Mouse (Mus musculus) leukemia stem cell, adult 10-12 weeks (primary cell): ENCODE data around the gene Gatad2a. TPM values are rescaled to one million over a fixed set of nuclear protein-coding genes. Genes with fewer than 3 reads are reported as not detected.

ENCODE experiments used
- polyA plus RNA-seq: library from polyadenylated mRNA; stranded (reverse); fragments of >175 nt; gene quantifications from 2 replicates; pipeline ENCODE4 v1.2.3, GENCODE M21; 2012; ENCODE audit warnings: low replicate concordance

Gene Gatad2a
- polyA plus RNA-seq: 38.6 and 137 TPM in 2 replicates

DNA sequence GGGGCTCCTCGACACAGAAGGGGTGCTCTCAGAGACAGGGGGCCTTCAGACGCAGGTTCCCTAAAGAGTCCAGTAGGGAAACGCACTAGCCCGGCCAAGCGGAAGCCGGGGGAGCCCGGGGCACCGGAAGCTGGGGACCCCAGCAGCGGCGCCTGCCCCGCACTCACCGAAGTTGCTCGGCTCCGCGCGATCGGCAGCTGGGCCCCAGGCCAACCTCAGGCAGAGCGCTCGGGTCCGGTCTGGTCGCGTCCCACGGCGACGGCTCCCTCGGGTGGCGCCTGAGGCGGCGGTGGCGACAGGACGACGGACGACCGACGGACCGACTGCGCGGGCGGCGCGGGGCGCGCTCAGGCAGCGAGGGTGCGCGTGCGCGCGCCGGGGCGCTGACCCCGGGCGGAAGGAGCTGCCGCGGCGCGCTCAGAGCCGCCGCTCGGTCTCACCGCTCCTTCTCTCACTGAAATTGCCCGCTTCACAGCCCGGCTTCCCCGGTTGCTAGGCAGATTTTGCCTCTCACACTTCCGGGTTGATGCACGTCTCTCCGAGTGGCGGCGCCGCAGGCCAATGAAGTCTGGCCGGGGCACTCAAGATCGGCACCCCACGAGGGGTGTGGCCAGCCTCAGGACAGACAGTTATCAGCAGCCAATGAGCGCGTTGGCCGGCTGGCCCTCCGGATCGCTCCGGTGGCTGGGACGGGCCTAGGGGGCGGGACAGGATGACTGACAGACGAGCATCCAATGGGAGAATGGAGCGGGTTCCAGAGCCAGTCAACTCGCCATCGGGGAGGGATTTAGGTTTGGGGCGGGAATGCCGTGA, at the start of gene Gatad2a:
Gene Gatad2a (minus strand): TSS at position 609 of the 813 bp plus-strand sequence.

DNA sequence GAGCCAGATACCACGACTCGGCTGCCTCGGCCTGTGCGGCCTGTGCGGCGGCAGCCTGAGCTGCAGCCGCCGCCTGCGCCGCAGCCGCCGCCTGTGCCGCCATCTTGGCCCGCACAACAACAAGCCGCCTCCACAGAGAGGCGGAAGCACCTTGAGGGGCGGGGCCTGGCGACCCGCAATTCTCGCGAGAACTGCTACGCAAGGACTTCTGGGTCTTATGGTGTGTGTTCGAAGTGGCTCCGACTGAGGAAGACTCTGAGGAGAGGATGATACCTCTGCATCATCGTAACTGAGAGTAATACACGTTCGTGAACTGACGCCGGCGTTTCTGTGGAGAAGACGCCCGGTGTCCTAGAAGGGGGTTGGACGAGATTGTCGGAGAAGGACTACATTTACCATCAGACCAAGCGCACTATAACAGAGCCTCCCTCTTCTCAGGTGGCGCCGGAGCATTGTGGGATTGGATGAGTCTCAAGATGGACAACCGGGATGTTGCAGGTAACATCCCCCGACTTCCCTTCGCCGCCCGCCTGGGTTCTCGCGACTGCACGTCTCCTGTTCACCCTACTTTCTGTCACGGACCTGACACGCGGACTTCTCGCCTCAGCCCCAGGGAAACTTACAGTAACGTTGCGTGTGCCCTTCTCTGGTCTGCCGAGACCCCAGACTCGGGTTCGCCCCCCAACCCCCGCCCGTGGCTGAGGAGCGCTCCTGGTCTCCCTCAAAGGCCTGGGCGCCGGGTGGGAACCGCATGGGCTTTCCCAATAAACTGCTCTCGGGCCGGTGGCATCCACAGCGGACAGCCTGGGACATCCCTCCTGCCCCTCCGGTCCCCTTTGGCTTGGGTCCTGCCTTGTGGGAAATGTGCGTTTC, 46.6 kb upstream of the Gatad2a start, which contains the start of the genes Mau2 and Sugp1:
Gene Mau2 (minus strand): TSS at position 152 of the 873 bp plus-strand sequence.
Gene Sugp1 (plus strand): TSS at position 231 of the 873 bp plus-strand sequence.

DNA sequence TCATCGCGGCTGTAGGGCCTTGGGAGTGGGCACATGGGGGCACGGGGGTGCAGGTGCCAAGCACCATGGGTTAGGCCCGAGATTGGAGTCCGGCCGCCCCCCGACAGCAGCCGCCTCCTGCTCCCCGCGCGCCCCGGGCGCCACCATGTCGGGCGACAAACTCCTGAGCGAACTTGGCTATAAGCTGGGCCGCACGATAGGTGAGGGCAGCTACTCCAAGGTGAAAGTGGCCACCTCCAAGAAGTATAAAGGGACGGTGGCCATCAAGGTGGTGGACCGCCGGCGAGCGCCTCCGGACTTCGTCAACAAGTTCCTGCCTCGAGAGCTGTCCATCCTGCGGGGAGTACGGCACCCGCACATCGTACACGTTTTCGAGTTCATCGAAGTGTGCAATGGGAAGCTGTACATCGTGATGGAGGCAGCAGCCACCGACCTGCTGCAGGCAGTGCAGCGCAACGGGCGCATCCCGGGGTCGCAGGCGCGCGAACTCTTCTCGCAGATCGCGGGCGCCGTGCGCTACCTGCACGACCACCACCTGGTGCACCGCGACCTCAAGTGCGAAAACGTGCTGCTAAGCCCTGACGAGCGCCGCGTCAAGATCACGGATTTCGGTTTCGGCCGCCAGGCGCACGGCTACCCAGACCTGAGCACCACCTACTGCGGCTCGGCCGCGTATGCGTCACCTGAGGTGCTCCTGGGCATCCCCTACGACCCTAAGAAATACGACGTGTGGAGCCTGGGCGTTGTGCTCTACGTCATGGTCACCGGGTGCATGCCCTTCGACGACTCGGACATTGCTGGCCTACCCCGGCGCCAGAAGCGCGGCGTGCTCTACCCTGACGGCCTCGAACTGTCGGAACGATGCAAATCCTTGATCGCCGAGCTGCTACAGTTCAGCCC, 93.8 kb downstream of the Gatad2a start, which contains the start of the genes Tssk6, Ndufa13 and Yjefn3:
Gene Tssk6 (plus strand): TSS at position 22 of the 900 bp plus-strand sequence.
Gene Ndufa13 (minus strand): TSS at position 396 of the 900 bp plus-strand sequence.
Gene Yjefn3 (minus strand): TSS at position 550 of the 900 bp plus-strand sequence.

DNA sequence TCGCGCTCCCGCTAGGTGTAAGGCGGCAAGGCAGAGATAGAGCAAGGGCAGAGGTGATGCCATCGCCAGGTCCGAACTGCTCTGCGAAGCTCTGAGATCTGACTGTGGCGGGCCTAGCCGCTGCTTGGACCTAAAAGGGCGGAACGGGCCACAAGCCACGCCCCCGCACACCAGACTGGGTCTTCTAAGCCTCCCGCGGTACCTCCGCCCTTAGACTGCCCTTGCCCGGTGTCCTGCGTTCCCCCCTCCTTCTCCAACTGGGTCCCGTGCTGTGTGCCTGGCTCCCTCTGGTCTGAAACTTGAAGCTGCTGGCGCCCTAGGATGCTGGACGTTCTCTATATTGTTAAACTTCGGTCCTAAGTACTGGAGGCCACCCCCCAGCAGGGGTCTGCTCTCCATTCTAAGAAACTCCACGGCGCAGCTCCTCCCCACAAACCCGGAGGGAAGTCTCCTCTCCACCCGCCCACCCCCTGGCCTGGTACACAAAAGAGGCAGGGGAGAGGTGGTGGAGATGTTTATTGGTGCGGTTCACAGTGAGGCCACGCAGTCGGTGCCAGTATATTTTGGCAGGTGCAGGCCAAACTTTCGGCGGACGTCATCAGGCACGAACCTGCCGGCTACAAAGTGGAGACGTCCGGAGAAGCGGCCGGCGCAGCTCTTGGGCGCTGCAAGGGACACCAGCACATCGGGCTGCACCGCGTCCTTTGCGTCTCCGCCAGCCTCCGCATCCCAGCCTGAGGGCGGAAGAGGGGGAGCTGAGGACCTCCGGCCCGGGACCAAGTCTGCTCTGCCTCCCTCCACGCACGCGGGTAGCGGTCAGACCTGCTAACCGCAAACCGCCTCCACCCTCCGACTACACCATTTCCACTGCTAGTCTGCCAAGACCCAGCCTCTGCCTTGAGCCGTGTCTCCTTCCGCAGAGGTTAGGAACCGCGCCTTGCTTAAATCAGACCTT, 108.6 kb downstream of the Gatad2a start, which contains the start of gene Cilp2:
Gene Cilp2 (minus strand): TSS at position 399 of the 955 bp plus-strand sequence.

Other genes with a start within 250 kb of the Gatad2a start
- 0.51 and 0.63 TPM in 2 replicates for gene Zfp963, start 246.4 kb downstream of the Gatad2a start, polyA plus RNA-seq
- gene Gm20422, start 221.5 kb downstream of the Gatad2a start, polyA plus RNA-seq: not detected in 2 replicates
- gene Atp13a1, start 205.2 kb downstream of the Gatad2a start, polyA plus RNA-seq: 59.4 and 80.6 TPM in 2 replicates
- 0.55 and 3.2 TPM in 2 replicates for gene Zfp866, start 205.2 kb downstream of the Gatad2a start, polyA plus RNA-seq
- gene Gmip, start 187.7 kb downstream of the Gatad2a start, polyA plus RNA-seq: 27.8 and 54.2 TPM in 2 replicates
- 0.12 and 0.23 TPM in 2 replicates for gene Lpar2, start 174.0 kb downstream of the Gatad2a start, polyA plus RNA-seq
- gene Pbx4, start 163.9 kb downstream of the Gatad2a start, polyA plus RNA-seq: 4.8 and 10.7 TPM in 2 replicates
- 0.13 and 0.27 TPM in 2 replicates for gene Cilp2, start 108.7 kb downstream of the Gatad2a start, polyA plus RNA-seq
- gene Tssk6, start 94.2 kb downstream of the Gatad2a start, polyA plus RNA-seq: 2.6 and 3.2 TPM in 2 replicates
- 57.7 and 73.4 TPM in 2 replicates for gene Ndufa13, start 93.8 kb downstream of the Gatad2a start, polyA plus RNA-seq
- 0.77 and 2.5 TPM in 2 replicates for gene Yjefn3, start 93.7 kb downstream of the Gatad2a start, polyA plus RNA-seq
- gene Mau2, start 46.4 kb upstream of the Gatad2a start, polyA plus RNA-seq: 51.9 and 82.1 TPM in 2 replicates
- 46.3 and 66.4 TPM in 2 replicates for gene Sugp1, start 46.4 kb upstream of the Gatad2a start, polyA plus RNA-seq
- gene Tm6sf2, start 76.5 kb upstream of the Gatad2a start, polyA plus RNA-seq: 1.1 TPM in 1 of 2 replicates, not detected in the other
- gene Hapln4, start 87.1 kb upstream of the Gatad2a start, polyA plus RNA-seq: not detected in 2 replicates
- 0.05 TPM in 1 of 2 replicates, not detected in the other for gene Ncan, start 124.5 kb upstream of the Gatad2a start, polyA plus RNA-seq
- gene Nr2c2ap, start 134.9 kb upstream of the Gatad2a start, polyA plus RNA-seq: 5.1 and 9.4 TPM in 2 replicates
- gene Rfxank, start 142.8 kb upstream of the Gatad2a start, polyA plus RNA-seq: 2.9 and 6.6 TPM in 2 replicates
- 6.5 and 41.8 TPM in 2 replicates for gene Borcs8, start 143.1 kb upstream of the Gatad2a start, polyA plus RNA-seq
- 8.9 and 50.7 TPM in 2 replicates for gene Mef2b, start 143.3 kb upstream of the Gatad2a start, polyA plus RNA-seq
- gene Tmem161a, start 176.0 kb upstream of the Gatad2a start, polyA plus RNA-seq: 191 and 288 TPM in 2 replicates
- gene Slc25a42, start 215.9 kb upstream of the Gatad2a start, polyA plus RNA-seq: 14.2 and 31.4 TPM in 2 replicates
- 22.8 and 39.3 TPM in 2 replicates for gene Sugp2, start 237.8 kb upstream of the Gatad2a start, polyA plus RNA-seq
- gene Armc6, start 238.1 kb upstream of the Gatad2a start, polyA plus RNA-seq: 18.2 and 36.2 TPM in 2 replicates